Mouse (Mus musculus): Measurements from ENCODE around the gene Ttc28.

- TF ChIP-seq POLR2A (IDR thresholded peaks at IDR 0.05; ENCODE audit: borderline replicate concordance, extremely low read depth, low read depth, low read length), result no peak
- TF ChIP-seq CTCF (IDR thresholded peaks at IDR 0.05; ENCODE audit: insufficient read depth, low read length), result no peak
Observed at GRCm38 (mm10) chr5:111231769-111232168, 352.2 kb downstream of the Ttc28 start.
